Mouse (Mus musculus) ES-E14 (cell line): ENCODE measurements around the gene Gm9918. TPM values are rescaled to one million over a fixed set of nuclear protein-coding genes. Genes with fewer than 3 reads are reported as not detected.

Experiments
- DNase-seq: peaks from one replicate; pipeline ENCODE4 v3.0.0-alpha.2; 2013; ENCODE audit warnings: low read depth, low spot score
- H3K27ac ChIP-seq: 2 replicates; pipeline ENCODE4 v1.5.1; 2012; ENCODE audit warnings: low read depth, mild to moderate bottlenecking, low read length, moderate library complexity, mixed read lengths; ENCODE audit not compliant: poor library complexity, insufficient read depth, severe bottlenecking
- H3K36me3 ChIP-seq: 2 replicates; pipeline ENCODE4 v1.6.1; 2012; ENCODE audit warnings: mild to moderate bottlenecking, low read length, moderate library complexity, mixed read lengths; ENCODE audit not compliant: control insufficient read depth, poor library complexity, insufficient read depth, severe bottlenecking
- H3K4me1 ChIP-seq, 2 experiments: fragments of 150-350 bp in 1 of 2; sonication (generic) in 1 of 2; 2 replicates each; pipeline ENCODE4 v1.6.1; 2012; ENCODE audit warnings: low read length in 2 of 2, mild to moderate bottlenecking in 1 of 2, mixed read lengths in 1 of 2; ENCODE audit not compliant: control insufficient read depth in 2 of 2, insufficient read depth in 2 of 2, poor library complexity in 1 of 2
- H3K4me3 ChIP-seq, 2 experiments: fragments of 150-350 bp in 1 of 2; sonication (generic) in 1 of 2; 2 replicates each; pipeline ENCODE4 v1.5.1; 2012; ENCODE audit warnings: low read length in 2 of 2, low read depth in 1 of 2, mild to moderate bottlenecking in 1 of 2, mixed read lengths in 1 of 2; ENCODE audit not compliant: insufficient read depth in 1 of 2, poor library complexity in 1 of 2, severe bottlenecking in 1 of 2
- H3K9ac ChIP-seq: 2 replicates; pipeline ENCODE4 v1.6.1; 2012; ENCODE audit warnings: low read depth, mild to moderate bottlenecking, low read length, mixed read lengths; ENCODE audit not compliant: poor library complexity, insufficient read depth, severe bottlenecking
- H3K9me3 ChIP-seq: fragments of 150-350 bp; sonication (generic); 2 replicates; pipeline ENCODE4 v1.6.1; 2012; ENCODE audit warnings: low read depth, mild to moderate bottlenecking, low read length; ENCODE audit not compliant: control insufficient read depth, insufficient read depth
- CHD2 ChIP-seq: IDR thresholded peaks from 2 replicates; pipeline ENCODE4 v1.6.1; 2014; ENCODE audit warnings: mild to moderate bottlenecking, low read depth, low read length, inconsistent platforms
- HCFC1 ChIP-seq: IDR thresholded peaks from 2 replicates; pipeline ENCODE4 v1.6.1; 2012; ENCODE audit warnings: low read length, inconsistent platforms, borderline replicate concordance; ENCODE audit not compliant: insufficient read depth
- MAFK ChIP-seq: IDR thresholded peaks from 2 replicates; pipeline ENCODE4 v1.6.1; 2014; ENCODE audit warnings: mild to moderate bottlenecking, low read depth, low read length, inconsistent platforms; ENCODE audit not compliant: insufficient read depth
- ZC3H11A ChIP-seq: IDR thresholded peaks from 2 replicates; pipeline ENCODE4 v1.6.1; 2012; ENCODE audit warnings: low read depth, mild to moderate bottlenecking, inconsistent platforms, low read length, borderline replicate concordance
- ZNF384 ChIP-seq: IDR thresholded peaks from 2 replicates; pipeline ENCODE4 v1.6.1; 2012; ENCODE audit warnings: low read depth, low read length, inconsistent platforms
- in situ Hi-C, 2 experiments: fragments of 600-800 bp; cut with MboI; formaldehyde crosslinking; loops; one replicate each; pipeline ENCODE4 v1.15.1; 2025; ENCODE audit warnings: low sequenced_read_pairs in 2 of 2, inconsistent platforms in 1 of 2; ENCODE audit not compliant: unreplicated experiment in 2 of 2
- total RNA-seq: library from RNA; depleted of rRNA; stranded (reverse); fragments of 300-350 nt; gene quantifications from 2 replicates; pipeline ENCODE4 v1.2.3, GENCODE M21; 2012

The Gm9918 gene
- total RNA-seq, 1 experiment, result 0.45 TPM

- in situ Hi-C loops, result no loop called here
- peaks cover 14 to 30% of the 10 kb centered on the region in 2 experiments for H3K4me1 ChIP-seq
- no peaks in the 10 kb centered on the region for H3K9me3 ChIP-seq
- no peak for DNase-seq
- peak overlapping the region; percentile 79; the same call in 1 of the 2 replicates for H3K9ac ChIP-seq
- H3K27ac ChIP-seq, result peak overlapping the region; percentile 98
- H3K36me3 ChIP-seq, result no peaks in the 10 kb centered on the region; the same call in 1 of the 2 replicates
- H3K4me3 ChIP-seq, result peak overlapping the region; percentile 69 to 93
- TF ChIP-seq MAFK, result no peak
- TF ChIP-seq ZNF384, result peak; percentile 54; the same call in 1 of the 2 replicates
Measured at GRCm38 (mm10) chr15:102248131-102248811, 22.1 kb upstream of the Gm9918 start.

GRCm38 (mm10) chr15:102248812-102249191, 21.6 kb upstream of the Gm9918 start:
- H3K36me3 ChIP-seq, result peaks cover 2% of the 10 kb centered on the region; the same call in 1 of the 2 replicates
- DNase-seq, result no peak
- H3K4me1 ChIP-seq, result peaks cover 14 to 31% of the 10 kb centered on the region in 2 experiments
- peak overlapping the region; percentile 64; the same call in 1 of the 2 replicates for H3K9ac ChIP-seq
- TF ChIP-seq ZNF384, result peak; percentile 92
- no peak for TF ChIP-seq HCFC1
- peak overlapping the region; percentile 98; the same call in 1 of the 2 replicates for H3K27ac ChIP-seq
- H3K4me3 ChIP-seq, result peak overlapping the region; percentile 69 to 93; a peak in 3 of 4 replicates
- in situ Hi-C loops, result no loop called here
- H3K9me3 ChIP-seq, result no peaks in the 10 kb centered on the region

- no peak for TF ChIP-seq MAFK
- TF ChIP-seq CHD2, result no peak
- TF ChIP-seq HCFC1, result no peak
- no peak for TF ChIP-seq ZNF384
- no peak for TF ChIP-seq ZC3H11A
- no peak for DNase-seq
- Histone ChIP-seq H3K9ac (peak overlapping the region; percentile 69; the same call in 1 of the 2 replicates), H3K36me3 (peaks cover 2% of the 10 kb centered on the region; the same call in 1 of the 2 replicates), H3K9me3 (no peaks in the 10 kb centered on the region), H3K27ac (peak overlapping the region; percentile 98; the same call in 1 of the 2 replicates), H3K4me1 (peaks cover 12 to 32% of the 10 kb centered on the region in 2 experiments), H3K4me3 (peak overlapping the region; percentile 12 to 93)
- in situ Hi-C loops, result no loop called here
Measured at GRCm38 (mm10) chr15:102249251-102249691, 21.1 kb upstream of the Gm9918 start.

GRCm38 (mm10) chr15:102249967-102250366, 20.4 kb upstream of the Gm9918 start:
- Histone ChIP-seq H3K4me1 (peaks cover 9 to 35% of the 10 kb centered on the region in 2 experiments), H3K4me3 (peak overlapping the region; percentile 12 to 93; a peak in 3 of 4 replicates), H3K36me3 (peaks cover 2% of the 10 kb centered on the region; the same call in 1 of the 2 replicates), H3K9me3 (no peaks in the 10 kb centered on the region), H3K9ac (peak overlapping the region; percentile 69), H3K27ac (peak overlapping the region; percentile 98; the same call in 1 of the 2 replicates)
- DNase-seq, result no peak
- in situ Hi-C loops, result no loop called here
- no peak for TF ChIP-seq ZC3H11A
- no peak for TF ChIP-seq MAFK
- no peak for TF ChIP-seq ZNF384
- TF ChIP-seq HCFC1, result no peak
- no peak for TF ChIP-seq CHD2
